Mouse (Mus musculus): ENCODE data around the gene Errfi1. TPM values are rescaled to one million over a fixed set of nuclear protein-coding genes. Genes with fewer than 3 reads are reported as not detected.
"Not testable (repeated sequence)": the region's sequence is repeated elsewhere in the genome, so short reads cannot be mapped to it uniquely, and the experiment has no call there.

The Errfi1 gene
- polyA plus RNA-seq, 1 experiment from 2014 or later = 11.3 TPM

GRCm38 (mm10) chr4:150902062-150902461, 48.3 kb downstream of the Errfi1 start:
- H3K36me3 ChIP-seq = peaks cover 93% of the 10 kb centered on the region
- H3K9me3 ChIP-seq = no peaks in the 10 kb centered on the region
- no peak overlapping the region; the same call in 1 of the 2 replicates for H3K9ac ChIP-seq
- H3K27me3 ChIP-seq (replicated peaks) = no peaks in the 10 kb centered on the region
- no peak overlapping the region for H3K4me2 ChIP-seq
- H3K27ac ChIP-seq (replicated peaks) = peak overlapping the region; percentile 40; the same call in 1 of the 2 replicates
- no peak; the same call in 1 of the 2 replicates for ATAC-seq (ENCODE audit: extremely low read depth, insufficient number of reproducible peaks, low FRiP score, low TSS enrichment)
- no peak overlapping the region for H3K4me3 ChIP-seq
- H3K4me1 ChIP-seq = no peaks in the 10 kb centered on the region
- WGBS = 66% methylated on average over 12 of the region's 12 CpGs

GRCm38 (mm10) chr4:150903091-150903742, 49.5 kb downstream of the Errfi1 start:
- Histone ChIP-seq H3K4me1 (peaks cover 5% of the 10 kb centered on the region), H3K27me3 (replicated peaks) (no peaks in the 10 kb centered on the region), H3K27ac (replicated peaks) (no peak overlapping the region), H3K9me3 (no peaks in the 10 kb centered on the region), H3K9ac (no peak overlapping the region), H3K36me3 (peaks cover 92% of the 10 kb centered on the region), H3K4me2 (no peak overlapping the region), H3K4me3 (no peak overlapping the region)
- ATAC-seq (ENCODE audit: extremely low read depth, insufficient number of reproducible peaks, low FRiP score, low TSS enrichment) = no peak
- WGBS = 92% methylated on average over 14 of the region's 14 CpGs

GRCm38 (mm10) chr4:150907099-150907498, 53.4 kb downstream of the Errfi1 start:
- H3K4me1 ChIP-seq = peaks cover 18% of the 10 kb centered on the region
- 85% methylated on average over 8 of the region's 8 CpGs for WGBS
- H3K4me3 ChIP-seq = no peak overlapping the region
- no peak for ATAC-seq (ENCODE audit: extremely low read depth, insufficient number of reproducible peaks, low FRiP score, low TSS enrichment)
- no peaks in the 10 kb centered on the region for H3K27me3 ChIP-seq (replicated peaks)
- H3K9ac ChIP-seq = no peak overlapping the region
- peaks cover 55% of the 10 kb centered on the region for H3K36me3 ChIP-seq
- H3K4me2 ChIP-seq = no peak overlapping the region
- H3K27ac ChIP-seq (replicated peaks) = no peak overlapping the region
- H3K9me3 ChIP-seq = no peaks in the 10 kb centered on the region

- H3K27ac ChIP-seq (replicated peaks) = not testable (repeated sequence)
These were observed 54.8 kb downstream of the Errfi1 start for GRCm38 (mm10) chr4:150908512-150908911.

GRCm38 (mm10) chr4:150909451-150910156, 55.9 kb downstream of the Errfi1 start:
- peak; percentile 89 for ATAC-seq (ENCODE audit: extremely low read depth, insufficient number of reproducible peaks, low FRiP score, low TSS enrichment)
- under 1% methylated on average over 56 of the region's 56 CpGs for WGBS

More at GRCm38 (mm10) chr4:150908512-150908911, 54.8 kb downstream of the Errfi1 start:
- H3K36me3 ChIP-seq = peaks cover 41% of the 10 kb centered on the region
- peaks cover 26% of the 10 kb centered on the region for H3K4me1 ChIP-seq
- not testable (repeated sequence) for H3K9me3 ChIP-seq; H3K9ac ChIP-seq; ATAC-seq (ENCODE audit: extremely low read depth, insufficient number of reproducible peaks, low FRiP score, low TSS enrichment); H3K27me3 ChIP-seq (replicated peaks)
- peak overlapping the region; percentile 80; the same call in 1 of the 2 replicates for H3K4me3 ChIP-seq
- 71% methylated on average over 5 of the region's 5 CpGs for WGBS
- H3K4me2 ChIP-seq = peak overlapping the region; percentile 73

GRCm38 (mm10) chr4:150910164-150910951, 56.6 kb downstream of the Errfi1 start:
- 83% methylated on average over 19 of the region's 19 CpGs for WGBS
- Histone ChIP-seq H3K4me2 (peak overlapping the region; percentile 73), H3K27me3 (replicated peaks) (no peaks in the 10 kb centered on the region), H3K4me3 (peak overlapping the region; percentile 80), H3K9me3 (no peaks in the 10 kb centered on the region), H3K9ac (peak overlapping the region; percentile 72), H3K27ac (replicated peaks) (peak overlapping the region; percentile 80), H3K4me1 (peaks cover 36% of the 10 kb centered on the region), H3K36me3 (peaks cover 27% of the 10 kb centered on the region)
- ATAC-seq (ENCODE audit: extremely low read depth, insufficient number of reproducible peaks, low FRiP score, low TSS enrichment) = no peak

More at GRCm38 (mm10) chr4:150909451-150910156, 55.9 kb downstream of the Errfi1 start:
- H3K27me3 ChIP-seq (replicated peaks) = no peaks in the 10 kb centered on the region
- H3K9ac ChIP-seq = peak overlapping the region; percentile 94
- H3K27ac ChIP-seq (replicated peaks) = peak overlapping the region; percentile 91
- H3K4me3 ChIP-seq = peak overlapping the region; percentile 80
- peaks cover 30% of the 10 kb centered on the region for H3K4me1 ChIP-seq
- H3K4me2 ChIP-seq = peak overlapping the region; percentile 73
- no peaks in the 10 kb centered on the region for H3K9me3 ChIP-seq
- peaks cover 32% of the 10 kb centered on the region for H3K36me3 ChIP-seq

GRCm38 (mm10) chr4:150913743-150914142, 60.0 kb downstream of the Errfi1 start:
- Histone ChIP-seq H3K27ac (replicated peaks) (peak overlapping the region; percentile 88), H3K4me1 (peaks cover 29% of the 10 kb centered on the region), H3K4me2 (peak overlapping the region; percentile 82), H3K4me3 (peak overlapping the region; percentile 78), H3K9me3 (no peaks in the 10 kb centered on the region), H3K27me3 (replicated peaks) (no peaks in the 10 kb centered on the region), H3K36me3 (no peaks in the 10 kb centered on the region), H3K9ac (peak overlapping the region; percentile 89)
- WGBS = 15% methylated on average over 12 of the region's 12 CpGs
- no peak for ATAC-seq (ENCODE audit: extremely low read depth, insufficient number of reproducible peaks, low FRiP score, low TSS enrichment)

- Histone ChIP-seq H3K9ac (peak within 1 kb of the TSS; percentile 89), H3K9me3 (no peaks in the 10 kb centered on the region), H3K27me3 (replicated peaks) (no peaks in the 10 kb centered on the region), H3K27ac (replicated peaks) (peak within 1 kb of the TSS; percentile 88), H3K36me3 (no peaks in the 10 kb centered on the region), H3K4me1 (peaks cover 25% of the 10 kb centered on the region), H3K4me3 (peak within 1 kb of the TSS; percentile 78), H3K4me2 (peak within 1 kb of the TSS; percentile 82)
- WGBS = under 1% methylated on average over 48 of the region's 48 CpGs
- ATAC-seq (ENCODE audit: extremely low read depth, insufficient number of reproducible peaks, low FRiP score, low TSS enrichment) = peak; percentile 74
These were observed 60.6 kb downstream of the Errfi1 start, which contains the start of the genes Park7 and Tnfrsf9 for GRCm38 (mm10) chr4:150914290-150914733. Park7 (minus strand) TSS chr4:150914437. Tnfrsf9 (plus strand) TSS chr4:150914562.

GRCm38 (mm10) chr4:150915181-150915906, 61.6 kb downstream of the Errfi1 start:
- peak overlapping the region; percentile 82 for H3K4me2 ChIP-seq
- peak overlapping the region; percentile 88 for H3K27ac ChIP-seq (replicated peaks)
- no peaks in the 10 kb centered on the region for H3K36me3 ChIP-seq
- peak overlapping the region; percentile 78 for H3K4me3 ChIP-seq
- peak overlapping the region; percentile 89 for H3K9ac ChIP-seq
- H3K27me3 ChIP-seq (replicated peaks) = no peaks in the 10 kb centered on the region
- peaks cover 21% of the 10 kb centered on the region for H3K4me1 ChIP-seq
- 51% methylated on average over 10 of the region's 10 CpGs for WGBS
- no peaks in the 10 kb centered on the region for H3K9me3 ChIP-seq
- no peak for ATAC-seq (ENCODE audit: extremely low read depth, insufficient number of reproducible peaks, low FRiP score, low TSS enrichment)

- H3K27me3 ChIP-seq (replicated peaks) = no peaks in the 10 kb centered on the region
- H3K4me3 ChIP-seq = no peak overlapping the region
- ATAC-seq (ENCODE audit: extremely low read depth, insufficient number of reproducible peaks, low FRiP score, low TSS enrichment) = no peak
- WGBS = 55% methylated on average over 8 of the region's 8 CpGs
- H3K9ac ChIP-seq = no peak overlapping the region
- peaks cover 21% of the 10 kb centered on the region for H3K4me1 ChIP-seq
- H3K4me2 ChIP-seq = no peak overlapping the region
- H3K36me3 ChIP-seq = no peaks in the 10 kb centered on the region
- no peaks in the 10 kb centered on the region for H3K9me3 ChIP-seq
- H3K27ac ChIP-seq (replicated peaks) = no peak overlapping the region
These were observed 63.8 kb downstream of the Errfi1 start for GRCm38 (mm10) chr4:150917336-150918027.
